Mouse (Mus musculus): ENCODE measurements at regions not wholly inside any gene's neighbourhood (a gene's known extent, or its start where the extent isn't known, plus 50 kb on each side); places are given as distances from the start of the nearest gene placed in this dataset.
"Not testable (repeated sequence)": the region's sequence is repeated elsewhere in the genome, so short reads cannot be mapped to it uniquely, and the experiment has no call there.

- intact Hi-C loops (cut with DNase I), result no loop called here
- peak in 1 of 2 experiments; percentile 6 for DNase-seq (ENCODE audit: low spot score in 2 of 2)
Measured at GRCm38 (mm10) chr2:51788896-51789295, 146.1 kb downstream of the Rbm43 start.

DNA sequence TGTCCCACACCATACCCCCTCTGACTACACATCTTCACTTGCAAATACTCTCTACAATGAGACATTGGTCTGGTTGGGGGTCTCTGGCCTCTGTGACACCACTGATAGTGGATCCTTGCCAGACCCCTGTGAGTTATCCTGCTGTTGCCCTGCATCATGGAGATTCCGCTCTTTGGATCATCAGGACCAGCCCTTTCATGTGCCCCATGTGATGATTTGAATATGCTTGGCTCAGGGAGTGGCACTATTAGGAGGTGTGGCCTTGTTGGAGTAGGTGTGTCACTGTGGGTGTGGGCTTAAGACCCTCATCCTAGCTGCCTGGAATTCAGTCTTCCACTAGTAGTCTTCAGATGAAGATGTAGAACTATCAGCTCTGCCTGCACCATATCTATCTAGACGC is 141.7 kb downstream of the Rbm43 start:
- DNase-seq (ENCODE audit: low spot score in 2 of 2); intact Hi-C loops (cut with DNase I): not testable (repeated sequence)

DNA sequence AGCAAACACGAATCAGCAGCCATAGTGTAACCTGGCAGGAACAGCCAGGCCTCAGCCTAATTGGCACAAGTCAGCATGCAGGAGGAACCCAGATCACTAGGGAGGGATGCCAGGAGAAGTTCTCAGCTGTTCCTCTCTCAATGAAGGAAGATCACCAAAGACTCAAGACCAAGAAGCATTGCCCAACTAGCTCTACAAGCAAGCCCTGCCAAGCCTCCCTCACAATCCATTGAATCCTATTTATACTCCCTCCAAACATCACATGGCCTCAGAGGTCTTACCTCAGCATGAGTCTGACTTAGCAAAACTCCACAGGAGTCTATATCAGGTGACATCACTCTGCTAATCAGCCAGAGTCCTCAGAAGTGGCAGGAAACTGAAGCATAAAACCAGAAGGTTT is 135.1 kb downstream of the Rbm43 start:
- DNase-seq (ENCODE audit: low spot score in 2 of 2), result no peak
- intact Hi-C loops (cut with DNase I), result no loop called here

DNA sequence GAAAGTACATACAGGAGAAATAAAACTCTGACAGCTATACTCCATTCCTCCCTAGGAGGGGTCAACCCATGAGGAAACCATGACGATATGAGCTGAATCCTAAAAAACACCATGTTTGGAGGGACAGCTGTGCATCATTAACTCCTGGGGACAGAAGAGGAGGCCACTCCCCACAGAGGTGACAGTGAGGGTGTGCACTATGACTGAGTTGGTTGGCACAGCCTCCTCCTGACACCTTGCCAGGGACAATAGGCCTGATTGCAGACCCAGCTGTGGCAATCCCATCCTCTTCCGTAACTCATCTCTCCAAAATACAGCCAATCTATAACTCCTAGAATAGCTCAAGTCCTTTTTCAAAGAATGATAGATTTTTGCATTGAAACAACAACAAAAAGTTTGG is 112.0 kb downstream of the Rbm43 start:
- no peak for DNase-seq (ENCODE audit: low spot score in 2 of 2)
- intact Hi-C loops (cut with DNase I), result no loop called here

- intact Hi-C loops (cut with DNase I), result loop anchor here (5.0 kb wide), 1 partner anchor 1523 kb away; no protein-coding TSS in a partner anchor
- DNase-seq (ENCODE audit: low spot score in 2 of 2), result peak; percentile 23 to 51
Measured at GRCm38 (mm10) chr2:51830286-51830944, 104.5 kb downstream of the Rbm43 start.

GRCm38 (mm10) chr2:51830965-51831720 is 103.8 kb downstream of the Rbm43 start:
- intact Hi-C loops (cut with DNase I), result loop anchor here (5.0 kb wide), 1 partner anchor 1524 kb away; no protein-coding TSS in a partner anchor

GRCm38 (mm10) chr2:51837864-51838263 is 97.1 kb downstream of the Rbm43 start:
- intact Hi-C loops (cut with DNase I), result no loop called here
- DNase-seq (ENCODE audit: low spot score in 2 of 2), result peak in 1 of 2 experiments; percentile 48

More at GRCm38 (mm10) chr2:51830965-51831720, 103.8 kb downstream of the Rbm43 start:
- no peak for DNase-seq (ENCODE audit: low spot score in 2 of 2)

DNA sequence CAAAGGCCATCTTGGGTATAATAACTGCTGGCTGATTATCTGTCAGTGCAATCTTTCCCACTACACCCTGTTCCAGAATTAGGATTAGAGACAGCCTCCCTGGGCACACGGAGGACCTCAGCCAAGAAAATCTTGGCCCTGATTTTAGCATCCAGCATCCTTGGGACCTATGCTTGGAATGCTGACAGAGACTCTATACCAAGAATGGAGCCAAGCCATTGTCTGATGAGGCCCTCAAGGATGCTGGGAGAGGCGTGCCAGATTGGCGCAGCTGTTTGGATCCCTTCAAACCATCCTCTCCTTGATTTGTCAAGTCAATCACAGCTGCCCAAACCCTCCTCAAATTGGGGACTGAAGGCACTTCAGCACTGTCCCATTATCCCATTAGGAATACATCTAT is 94.2 kb downstream of the Rbm43 start:
- DNase-seq (ENCODE audit: low spot score in 2 of 2), result no peak
- intact Hi-C loops (cut with DNase I), result no loop called here

DNA sequence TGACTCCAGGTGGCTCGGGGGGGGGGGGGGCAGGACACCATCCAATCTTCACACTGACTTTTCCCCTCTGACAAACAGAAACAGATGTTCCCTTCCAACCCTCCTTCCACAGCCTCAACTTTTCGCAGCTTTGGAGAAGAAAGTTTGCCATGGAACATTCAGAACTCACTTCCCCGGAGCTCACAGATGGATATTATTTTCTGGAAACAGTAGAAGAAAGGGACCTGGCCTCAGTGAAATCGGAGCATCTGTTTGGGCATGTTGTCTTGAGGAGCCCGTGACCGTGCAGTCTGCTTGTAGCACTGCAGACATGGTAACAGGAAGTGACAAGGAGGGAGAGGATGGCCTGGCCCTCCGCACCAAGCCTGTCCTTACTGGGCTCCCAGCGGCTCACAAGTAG is 90.1 kb downstream of the Rbm43 start:
- no peak for DNase-seq (ENCODE audit: low spot score in 2 of 2)
- intact Hi-C loops (cut with DNase I), result no loop called here

GRCm38 (mm10) chr2:51847556-51847955 is 87.4 kb downstream of the Rbm43 start:
- intact Hi-C loops (cut with DNase I), result no loop called here
- no peak for DNase-seq (ENCODE audit: low spot score in 2 of 2)

- intact Hi-C loops (cut with DNase I), result no loop called here
- no peak for DNase-seq (ENCODE audit: low spot score in 2 of 2)
Measured at GRCm38 (mm10) chr2:51847964-51848363, 87.0 kb downstream of the Rbm43 start.

DNA sequence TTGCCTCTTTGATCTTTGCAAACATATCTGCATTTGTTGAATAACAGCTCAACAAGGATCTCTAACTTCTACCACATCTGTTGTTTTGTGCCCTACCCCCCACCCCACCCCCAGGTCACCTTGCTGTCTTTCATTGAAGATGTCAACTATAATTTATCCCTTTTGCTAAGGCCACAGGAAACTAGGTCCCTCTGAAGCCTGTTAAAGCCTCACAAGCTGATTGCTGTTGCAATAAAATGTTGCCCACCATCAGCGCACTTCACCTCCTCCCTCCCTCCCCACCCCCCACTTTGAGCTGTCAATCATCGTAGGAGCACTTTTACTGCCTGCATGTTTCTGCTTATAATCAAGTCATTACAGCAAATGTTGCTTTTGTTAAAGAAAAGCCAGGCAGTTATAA is 86.5 kb downstream of the Rbm43 start:
- DNase-seq (ENCODE audit: low spot score in 2 of 2), result no peak
- intact Hi-C loops (cut with DNase I), result no loop called here

GRCm38 (mm10) chr2:51850581-51850980 is 84.4 kb downstream of the Rbm43 start:
- DNase-seq (ENCODE audit: low spot score in 2 of 2), result no peak
- intact Hi-C loops (cut with DNase I), result no loop called here

GRCm38 (mm10) chr2:51851711-51852110 is 83.3 kb downstream of the Rbm43 start:
- intact Hi-C loops (cut with DNase I), result no loop called here
- no peak for DNase-seq (ENCODE audit: low spot score in 2 of 2)

DNA sequence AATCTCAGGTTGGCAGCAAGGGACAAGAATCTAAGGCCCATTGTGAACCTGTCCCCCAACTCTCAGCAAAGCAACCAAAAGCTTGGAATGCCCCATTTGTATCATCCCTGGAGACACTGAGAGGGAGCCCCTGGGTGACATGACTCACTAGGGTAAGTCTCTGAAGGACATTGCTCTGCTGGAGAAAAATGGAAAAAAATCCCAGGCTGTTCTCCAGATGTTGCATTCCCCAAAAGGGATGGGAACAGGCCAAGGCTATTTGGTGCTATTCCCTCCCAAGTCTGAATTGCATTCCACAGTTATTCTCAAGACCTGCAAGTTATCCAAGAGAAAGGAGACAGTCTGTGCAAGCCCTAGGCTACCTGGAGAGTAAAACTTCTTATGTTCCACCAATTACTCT is 77.7 kb downstream of the Rbm43 start:
- DNase-seq (ENCODE audit: low spot score in 2 of 2), result no peak
- intact Hi-C loops (cut with DNase I), result no loop called here

DNA sequence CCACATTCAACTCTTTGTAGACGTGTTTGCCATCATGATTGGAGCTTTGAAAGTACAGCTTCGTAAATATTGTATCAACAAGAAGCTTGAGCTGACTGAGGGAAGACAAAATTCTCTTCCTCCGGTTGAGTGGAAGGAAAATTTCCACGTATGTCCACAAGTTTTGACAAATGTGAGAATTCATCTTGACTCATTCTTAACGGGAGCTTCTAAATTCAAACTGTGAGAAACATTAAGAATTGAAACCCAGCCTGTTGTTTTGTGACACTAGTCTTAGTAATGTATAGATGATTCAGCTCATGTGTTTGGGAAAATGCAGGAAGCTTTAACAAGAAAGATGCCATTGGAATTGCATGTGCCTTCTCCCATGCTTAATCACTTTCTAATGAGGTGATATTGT is 68.9 kb downstream of the Rbm43 start:
- DNase-seq (ENCODE audit: low spot score in 2 of 2), result peak in 1 of 2 experiments; percentile 27
- intact Hi-C loops (cut with DNase I), result no loop called here

GRCm38 (mm10) chr2:51868878-51869510 is 66.0 kb downstream of the Rbm43 start:
- DNase-seq (ENCODE audit: low spot score in 2 of 2), result no peak
- intact Hi-C loops (cut with DNase I), result no loop called here

DNA sequence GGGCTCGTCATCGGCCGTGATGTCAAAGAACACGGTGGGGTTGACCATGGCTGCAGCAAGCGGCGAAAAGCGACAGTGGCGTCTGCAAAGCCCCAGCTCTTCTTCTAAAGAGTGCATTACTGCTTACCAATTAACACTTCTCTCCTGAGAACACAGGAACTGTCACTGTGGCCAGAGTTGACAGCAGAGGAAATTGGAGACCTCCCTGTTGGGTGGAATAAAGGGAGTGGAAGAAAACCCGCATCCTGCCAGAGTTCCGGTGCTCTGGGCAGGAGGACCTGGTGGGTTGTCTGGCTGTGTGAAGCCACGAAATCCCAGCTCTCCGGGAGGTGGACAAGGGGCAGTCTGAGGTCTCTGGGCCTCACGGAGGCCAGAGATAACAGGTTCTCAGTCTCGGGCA is 63.4 kb downstream of the Rbm43 start:
- intact Hi-C loops (cut with DNase I), result no loop called here
- DNase-seq (ENCODE audit: low spot score in 2 of 2), result no peak

All from left cerebral cortex, postnatal 25 days (tissue).